Mouse (Mus musculus) kidney, postnatal 4 days (tissue): Measurements from ENCODE around the gene Ccdc107.

Source experiments
- DNase-seq, 2 experiments: peaks; one replicate each; pipeline ENCODE4 v3.0.0; 2021; ENCODE audit warnings: mixed read lengths in 2 of 2

Ccdc107 gene

GRCm38 (mm10) chr4:43492821-43493185, at the start of gene Ccdc107:
TSS of gene Ccdc107 (plus strand) at chr4:43492900.
- peak; percentile 91 to 95 for DNase-seq

- DNase-seq, result peak; percentile 58 to 70
These were observed 49.2 kb upstream of the Ccdc107 start for GRCm38 (mm10) chr4:43443511-43443910.

GRCm38 (mm10) chr4:43447251-43447650, 45.4 kb upstream of the Ccdc107 start:
- DNase-seq, result no peak

GRCm38 (mm10) chr4:43448554-43448953, 44.1 kb upstream of the Ccdc107 start:
- DNase-seq, result no peak

- DNase-seq, result no peak
These were observed 40.4 kb upstream of the Ccdc107 start for GRCm38 (mm10) chr4:43452315-43452714.

GRCm38 (mm10) chr4:43453413-43453812, 39.3 kb upstream of the Ccdc107 start:
- peak in 1 of 2 experiments; percentile 27 for DNase-seq

GRCm38 (mm10) chr4:43454041-43454836, 38.5 kb upstream of the Ccdc107 start, which contains the start of gene Cd72:
TSS of gene Cd72 (minus strand) at chr4:43454628.
- peak in 1 of 2 experiments; percentile 49 for DNase-seq

GRCm38 (mm10) chr4:43456470-43456869, 36.2 kb upstream of the Ccdc107 start:
- DNase-seq, result no peak

- peak; percentile 36 to 56 for DNase-seq
These were observed 35.6 kb upstream of the Ccdc107 start for GRCm38 (mm10) chr4:43457124-43457523.

- DNase-seq, result no peak
These were observed 29.6 kb upstream of the Ccdc107 start for GRCm38 (mm10) chr4:43463102-43463501.

GRCm38 (mm10) chr4:43465935-43466334, 26.8 kb upstream of the Ccdc107 start:
- DNase-seq, result no peak

GRCm38 (mm10) chr4:43466872-43467271, 25.8 kb upstream of the Ccdc107 start:
- DNase-seq, result no peak

GRCm38 (mm10) chr4:43470301-43470700, 22.4 kb upstream of the Ccdc107 start:
- no peak for DNase-seq

GRCm38 (mm10) chr4:43473636-43474035, 19.1 kb upstream of the Ccdc107 start:
- no peak for DNase-seq

- DNase-seq, result peak in 1 of 2 experiments; percentile 59
These were observed 16.1 kb upstream of the Ccdc107 start for GRCm38 (mm10) chr4:43476604-43477003.

- peak; percentile 89 to 92 for DNase-seq
These were observed 14.7 kb upstream of the Ccdc107 start for GRCm38 (mm10) chr4:43477857-43478533.

- DNase-seq, result no peak
These were observed 14.2 kb upstream of the Ccdc107 start for GRCm38 (mm10) chr4:43478534-43478858.

GRCm38 (mm10) chr4:43478906-43479832, 13.5 kb upstream of the Ccdc107 start:
- DNase-seq, result peak; percentile 90 to 91

- peak in 1 of 2 experiments; percentile 12 for DNase-seq
These were observed 11.7 kb upstream of the Ccdc107 start for GRCm38 (mm10) chr4:43480985-43481384.

- no peak for DNase-seq
These were observed 10.7 kb upstream of the Ccdc107 start for GRCm38 (mm10) chr4:43481894-43482456.

GRCm38 (mm10) chr4:43482591-43482990, 10.1 kb upstream of the Ccdc107 start:
- no peak for DNase-seq

- DNase-seq, result no peak
These were observed 9.1 kb upstream of the Ccdc107 start, which contains the start of gene Sit1 for GRCm38 (mm10) chr4:43483535-43484091. TSS of gene Sit1 (minus strand) at chr4:43483734.
